Mouse (Mus musculus) erythroblast, embryonic 14.5 days (primary cell): Measurements from ENCODE around the gene Ctnnd2.

Source experiments
- GATA1 ChIP-seq: IDR thresholded peaks from 2 replicates; pipeline ENCODE4 v1.6.1; 2012; ENCODE audit warnings: low read length, inconsistent platforms, mixed read lengths
- TAL1 ChIP-seq: IDR thresholded peaks from 3 replicates; pipeline ENCODE4 v1.6.1; 2012; ENCODE audit warnings: low read length, inconsistent platforms, mixed read lengths

DNA sequence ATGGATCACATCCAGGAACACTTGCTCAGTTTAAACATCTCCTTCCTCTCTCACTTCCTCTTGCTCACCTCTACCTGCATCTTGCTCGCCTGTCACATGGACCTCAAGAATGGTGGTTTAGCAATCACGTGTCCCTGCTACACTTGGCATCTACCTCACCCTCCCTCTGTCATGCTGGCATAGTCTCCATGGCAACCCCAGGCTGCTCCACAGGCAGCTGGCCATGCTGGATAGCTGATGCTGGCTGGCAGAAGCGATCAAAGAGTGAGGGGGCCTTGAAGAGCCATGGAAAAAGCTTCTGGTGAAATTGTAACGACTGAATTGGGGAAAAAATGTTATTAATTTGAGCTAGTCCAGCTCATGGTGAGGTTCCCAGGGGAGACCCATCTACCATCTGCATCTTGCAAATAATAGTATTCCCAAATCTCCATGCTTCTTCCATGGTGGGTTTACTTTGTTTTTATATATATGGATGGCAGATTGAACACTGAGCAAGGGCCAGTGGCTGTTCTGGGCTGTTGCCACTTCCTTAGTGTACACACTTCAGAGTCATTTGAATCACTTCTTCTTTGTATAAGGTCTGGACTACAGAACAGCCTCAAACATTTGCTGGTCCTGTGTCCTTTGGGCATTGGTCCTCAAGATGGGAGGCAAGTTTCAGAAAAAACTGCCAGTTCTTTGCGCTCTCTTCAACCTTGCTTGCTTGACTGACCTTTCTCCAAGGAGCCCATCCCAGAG is 19.7 kb downstream of the Ctnnd2 start:
- TF ChIP-seq TAL1 (no peak), GATA1 (no peak)
